Mouse (Mus musculus) small intestine, adult 2 months (tissue): ENCODE measurements around the gene Daam1. TPM values are rescaled to one million over a fixed set of nuclear protein-coding genes. Genes with fewer than 3 reads are reported as not detected.

Source experiments
- H3K27ac ChIP-seq: fragments of 200-500 bp; 2 replicates; pipeline ENCODE4 v1.5.1; 2012; ENCODE audit warnings: low read depth, low read length, control low read depth, inconsistent platforms; ENCODE audit not compliant: insufficient read depth
- H3K27me3 ChIP-seq: fragments of 200-500 bp; 2 replicates; pipeline ENCODE4 v1.6.1; 2012; ENCODE audit warnings: mild to moderate bottlenecking, moderate library complexity, low read length, inconsistent platforms; ENCODE audit not compliant: control insufficient read depth, insufficient read depth
- H3K36me3 ChIP-seq: fragments of 200-500 bp; 2 replicates; pipeline ENCODE4 v1.6.1; 2012; ENCODE audit warnings: mild to moderate bottlenecking, low read length, control low read depth, inconsistent platforms; ENCODE audit not compliant: control insufficient read depth, insufficient read depth
- H3K4me1 ChIP-seq: fragments of 200-500 bp; 2 replicates; pipeline ENCODE4 v1.6.1; 2012; ENCODE audit warnings: low read length, inconsistent platforms, mixed read lengths; ENCODE audit not compliant: control insufficient read depth, insufficient read depth, insufficient read length
- H3K4me3 ChIP-seq: fragments of 200-500 bp; 2 replicates; pipeline ENCODE4 v1.5.1; 2012; ENCODE audit warnings: low read depth, mild to moderate bottlenecking, control low read depth, inconsistent platforms, low read length, moderate library complexity
- CTCF ChIP-seq: fragments of 200-500 bp; IDR thresholded peaks from 2 replicates; pipeline ENCODE4 v1.5.1; 2012; ENCODE audit warnings: low read depth, mild to moderate bottlenecking, control low read depth, inconsistent platforms, low read length, moderate library complexity, mixed read lengths; ENCODE audit not compliant: insufficient replicate concordance, insufficient read length; ENCODE audit errors: extremely low read depth
- POLR2A ChIP-seq: fragments of 200-500 bp; IDR thresholded peaks from 2 replicates; pipeline ENCODE4 v1.6.1; 2012; ENCODE audit warnings: low read depth, mild to moderate bottlenecking, control low read depth, inconsistent platforms, low read length, moderate library complexity
- WGBS: fragments of 180-500 bp; shearing (Covaris S2); methylation state at CpG from one replicate; pipeline ENCODE4 v1.1.7; 2018; 5-methylcytosine and 5-hydroxymethylcytosine counted together
- polyA plus RNA-seq: library from polyadenylated mRNA; depleted of rRNA; stranded (reverse); fragments of >200 nt; gene quantifications from 2 replicates; pipeline ENCODE4 v1.2.3, GENCODE M21; 2012

Gene Daam1
- polyA plus RNA-seq, 1 experiment, result 2.4 TPM

GRCm38 (mm10) chr12:71977364-71977763 lies 146.5 kb downstream of the Daam1 start:
- TF ChIP-seq POLR2A (no peak), CTCF (no peak)
- Histone ChIP-seq H3K36me3 (peaks cover 31% of the 10 kb centered on the region), H3K4me1 (no peaks in the 10 kb centered on the region), H3K27me3 (no peaks in the 10 kb centered on the region), H3K27ac (no peak overlapping the region), H3K4me3 (no peak overlapping the region)
- 96% methylated on average over 7 of the region's 7 CpGs for WGBS

GRCm38 (mm10) chr12:71978513-71979352 lies 147.9 kb downstream of the Daam1 start:
- no peaks in the 10 kb centered on the region for H3K4me1 ChIP-seq
- 78% methylated on average over 12 of the region's 12 CpGs for WGBS
- no peak overlapping the region for H3K27ac ChIP-seq
- no peak for TF ChIP-seq POLR2A
- TF ChIP-seq CTCF, result no peak
- no peaks in the 10 kb centered on the region for H3K27me3 ChIP-seq
- no peak overlapping the region for H3K4me3 ChIP-seq
- H3K36me3 ChIP-seq, result peaks cover 41% of the 10 kb centered on the region

- WGBS, result 79% methylated on average over 6 of the region's 6 CpGs
- H3K27ac ChIP-seq, result no peak overlapping the region
- no peak for TF ChIP-seq POLR2A
- no peak for TF ChIP-seq CTCF
- no peaks in the 10 kb centered on the region for H3K4me1 ChIP-seq
- H3K36me3 ChIP-seq, result peaks cover 43% of the 10 kb centered on the region
- H3K4me3 ChIP-seq, result no peak overlapping the region
- no peaks in the 10 kb centered on the region for H3K27me3 ChIP-seq
These were observed 149.3 kb downstream of the Daam1 start for GRCm38 (mm10) chr12:71980166-71980565.

- Histone ChIP-seq H3K4me1 (no peaks in the 10 kb centered on the region), H3K36me3 (peaks cover 40% of the 10 kb centered on the region), H3K27me3 (no peaks in the 10 kb centered on the region), H3K27ac (no peak overlapping the region), H3K4me3 (no peak overlapping the region)
- no peak for TF ChIP-seq POLR2A
- TF ChIP-seq CTCF, result no peak
- WGBS, result 93% methylated on average over 11 of the region's 11 CpGs
These were observed 149.9 kb downstream of the Daam1 start for GRCm38 (mm10) chr12:71980746-71981145.

GRCm38 (mm10) chr12:71981250-71981649 lies 150.4 kb downstream of the Daam1 start:
- Histone ChIP-seq H3K4me3 (no peak overlapping the region), H3K36me3 (peaks cover 38% of the 10 kb centered on the region), H3K27me3 (no peaks in the 10 kb centered on the region), H3K4me1 (no peaks in the 10 kb centered on the region), H3K27ac (no peak overlapping the region)
- 82% methylated on average over 8 of the region's 8 CpGs for WGBS
- TF ChIP-seq CTCF, result no peak
- TF ChIP-seq POLR2A, result no peak

- no peak for TF ChIP-seq POLR2A
- TF ChIP-seq CTCF, result no peak
- Histone ChIP-seq H3K27ac (no peak overlapping the region), H3K36me3 (peaks cover 38% of the 10 kb centered on the region), H3K4me1 (no peaks in the 10 kb centered on the region), H3K27me3 (no peaks in the 10 kb centered on the region), H3K4me3 (no peak overlapping the region)
- WGBS, result 87% methylated on average over 5 of the region's 5 CpGs
These were observed 150.9 kb downstream of the Daam1 start for GRCm38 (mm10) chr12:71981791-71982190.

- H3K36me3 ChIP-seq, result peaks cover 37% of the 10 kb centered on the region
- 80% methylated on average over 10 of the region's 10 CpGs for WGBS
These were observed 152.3 kb downstream of the Daam1 start for GRCm38 (mm10) chr12:71983102-71983715.

More at GRCm38 (mm10) chr12:71983102-71983715, 152.3 kb downstream of the Daam1 start:
- no peak overlapping the region for H3K27ac ChIP-seq
- TF ChIP-seq CTCF (no peak), POLR2A (no peak)
- H3K27me3 ChIP-seq, result no peaks in the 10 kb centered on the region
- H3K4me1 ChIP-seq, result no peaks in the 10 kb centered on the region
- H3K4me3 ChIP-seq, result no peak overlapping the region
